Mouse (Mus musculus) cortical plate, adult 2 months (tissue): Measurements from ENCODE around the gene Arhgap5. TPM values are rescaled to one million over a fixed set of nuclear protein-coding genes. Genes with fewer than 3 reads are reported as not detected.

Source experiments
- H3K27ac ChIP-seq: fragments of 200-500 bp; 2 replicates; pipeline ENCODE4 v1.5.1; 2012; ENCODE audit warnings: low read length, control low read depth, inconsistent platforms; ENCODE audit not compliant: insufficient read depth
- H3K4me1 ChIP-seq: fragments of 200-500 bp; 2 replicates; pipeline ENCODE4 v1.6.1; 2011; ENCODE audit warnings: low read length; ENCODE audit not compliant: control insufficient read depth, insufficient read depth
- H3K4me3 ChIP-seq: fragments of 200-500 bp; 2 replicates; pipeline ENCODE4 v1.5.1; 2011; ENCODE audit warnings: mild to moderate bottlenecking, low read length, control low read depth; ENCODE audit not compliant: insufficient read depth
- CTCF ChIP-seq: fragments of 200-500 bp; IDR thresholded peaks from 2 replicates; pipeline ENCODE4 v1.5.1; 2011; ENCODE audit warnings: mild to moderate bottlenecking, control low read depth, low read length; ENCODE audit not compliant: insufficient read depth; ENCODE audit errors: extremely low read depth
- POLR2A ChIP-seq: fragments of 200-500 bp; IDR thresholded peaks from 2 replicates; pipeline ENCODE4 v1.6.1; 2011; ENCODE audit warnings: mild to moderate bottlenecking, low read length, control low read depth; ENCODE audit not compliant: insufficient read depth; ENCODE audit errors: extremely low read depth
- polyA plus RNA-seq: library from polyadenylated mRNA; depleted of rRNA; stranded (reverse); fragments of >200 nt; gene quantifications from 2 replicates; pipeline ENCODE4 v1.2.3, GENCODE M21; 2012; rRNA removed

Gene Arhgap5
- polyA plus RNA-seq, result 50.5 and 52.6 TPM in 2 replicates

GRCm38 (mm10) chr12:52503456-52504320 is at the start of gene Arhgap5:
Gene Arhgap5 (plus strand): TSS chr12:52503972.
- Histone ChIP-seq H3K4me1 (no peaks in the 10 kb centered on the region), H3K27ac (peak within 1 kb of the TSS; percentile 96), H3K4me3 (peak within 1 kb of the TSS; percentile 71)
- TF ChIP-seq CTCF, result no peak
- peak; percentile 95 for TF ChIP-seq POLR2A

GRCm38 (mm10) chr12:52464593-52464992 is 39.2 kb upstream of the Arhgap5 start:
- H3K4me3 ChIP-seq, result no peak overlapping the region
- TF ChIP-seq POLR2A (no peak), CTCF (no peak)
- no peak overlapping the region for H3K27ac ChIP-seq
- peaks cover 2% of the 10 kb centered on the region; the same call in 1 of the 2 replicates for H3K4me1 ChIP-seq

GRCm38 (mm10) chr12:52471621-52472020 is 32.2 kb upstream of the Arhgap5 start:
- TF ChIP-seq POLR2A (no peak), CTCF (no peak)
- peaks cover 3% of the 10 kb centered on the region; the same call in 1 of the 2 replicates for H3K4me1 ChIP-seq
- no peak overlapping the region for H3K27ac ChIP-seq
- no peak overlapping the region for H3K4me3 ChIP-seq

- Histone ChIP-seq H3K27ac (peak overlapping the region; percentile 87), H3K4me1 (peaks cover 3% of the 10 kb centered on the region; the same call in 1 of the 2 replicates), H3K4me3 (no peak overlapping the region)
- TF ChIP-seq CTCF (no peak), POLR2A (no peak)
Observed at GRCm38 (mm10) chr12:52473988-52474968, 29.5 kb upstream of the Arhgap5 start.

- TF ChIP-seq POLR2A (no peak), CTCF (no peak)
- Histone ChIP-seq H3K4me3 (no peak overlapping the region), H3K27ac (no peak overlapping the region), H3K4me1 (peaks cover 3% of the 10 kb centered on the region; the same call in 1 of the 2 replicates)
Observed at GRCm38 (mm10) chr12:52476036-52476435, 27.7 kb upstream of the Arhgap5 start.

GRCm38 (mm10) chr12:52478611-52479010 is 25.2 kb upstream of the Arhgap5 start:
- no peak overlapping the region for H3K27ac ChIP-seq
- TF ChIP-seq POLR2A (no peak), CTCF (no peak)
- no peak overlapping the region for H3K4me3 ChIP-seq
- peaks cover 3% of the 10 kb centered on the region; the same call in 1 of the 2 replicates for H3K4me1 ChIP-seq

GRCm38 (mm10) chr12:52479323-52479722 is 24.4 kb upstream of the Arhgap5 start:
- no peak for TF ChIP-seq POLR2A
- TF ChIP-seq CTCF, result no peak
- H3K27ac ChIP-seq, result no peak overlapping the region
- H3K4me3 ChIP-seq, result no peak overlapping the region
- peaks cover 3% of the 10 kb centered on the region; the same call in 1 of the 2 replicates for H3K4me1 ChIP-seq

GRCm38 (mm10) chr12:52480851-52481250 is 22.9 kb upstream of the Arhgap5 start:
- Histone ChIP-seq H3K4me1 (no peaks in the 10 kb centered on the region; the same call in 1 of the 2 replicates), H3K27ac (no peak overlapping the region), H3K4me3 (no peak overlapping the region)
- TF ChIP-seq POLR2A, result no peak
- TF ChIP-seq CTCF, result no peak

- no peak overlapping the region for H3K27ac ChIP-seq
- TF ChIP-seq CTCF (no peak), POLR2A (no peak)
- no peaks in the 10 kb centered on the region; the same call in 1 of the 2 replicates for H3K4me1 ChIP-seq
- no peak overlapping the region for H3K4me3 ChIP-seq
Observed at GRCm38 (mm10) chr12:52481969-52482550, 21.7 kb upstream of the Arhgap5 start.
